Mouse (Mus musculus): Measurements from ENCODE around the gene Hvcn1.
"Not testable (repeated sequence)": the region's sequence is repeated elsewhere in the genome, so short reads cannot be mapped to it uniquely, and the experiment has no call there.

Gene Hvcn1

GRCm38 (mm10) chr5:122204180-122204579 lies 2.4 kb upstream of the Hvcn1 start:
- ATAC-seq (ENCODE audit: low TSS enrichment) = no peak

- ATAC-seq (ENCODE audit: low TSS enrichment) = no peak
These were observed 2.3 kb downstream of the Hvcn1 start for GRCm38 (mm10) chr5:122208909-122209308.

- ATAC-seq (ENCODE audit: low TSS enrichment) = no peak
These were observed 3.2 kb downstream of the Hvcn1 start for GRCm38 (mm10) chr5:122209591-122210368.

GRCm38 (mm10) chr5:122210890-122211289 lies 4.3 kb downstream of the Hvcn1 start:
- no peak for ATAC-seq (ENCODE audit: low TSS enrichment)

GRCm38 (mm10) chr5:122212125-122212524 lies 5.5 kb downstream of the Hvcn1 start:
- ATAC-seq (ENCODE audit: low TSS enrichment) = no peak

GRCm38 (mm10) chr5:122212820-122213219 lies 6.2 kb downstream of the Hvcn1 start:
- not testable (repeated sequence) for ATAC-seq (ENCODE audit: low TSS enrichment)

GRCm38 (mm10) chr5:122213861-122214260 lies 7.3 kb downstream of the Hvcn1 start:
- ATAC-seq (ENCODE audit: low TSS enrichment) = no peak

- ATAC-seq (ENCODE audit: low TSS enrichment) = no peak
These were observed 11.0 kb downstream of the Hvcn1 start for GRCm38 (mm10) chr5:122217636-122218035.

- no peak for ATAC-seq (ENCODE audit: low TSS enrichment)
These were observed 11.7 kb downstream of the Hvcn1 start for GRCm38 (mm10) chr5:122218109-122218905.

- ATAC-seq (ENCODE audit: low TSS enrichment) = no peak
These were observed 12.3 kb downstream of the Hvcn1 start for GRCm38 (mm10) chr5:122218928-122219327.

- ATAC-seq (ENCODE audit: low TSS enrichment) = no peak
These were observed 13.3 kb downstream of the Hvcn1 start for GRCm38 (mm10) chr5:122219655-122220629.

GRCm38 (mm10) chr5:122221085-122221484 lies 14.5 kb downstream of the Hvcn1 start:
- no peak for ATAC-seq (ENCODE audit: low TSS enrichment)

- ATAC-seq (ENCODE audit: low TSS enrichment) = no peak
These were observed 17.7 kb downstream of the Hvcn1 start for GRCm38 (mm10) chr5:122224291-122224690.

GRCm38 (mm10) chr5:122228271-122228765 lies 21.7 kb downstream of the Hvcn1 start:
- ATAC-seq (ENCODE audit: low TSS enrichment) = no peak

GRCm38 (mm10) chr5:122228772-122229171 lies 22.2 kb downstream of the Hvcn1 start:
- no peak for ATAC-seq (ENCODE audit: low TSS enrichment)

- no peak for ATAC-seq (ENCODE audit: low TSS enrichment)
These were observed 24.2 kb downstream of the Hvcn1 start for GRCm38 (mm10) chr5:122230816-122231215.

GRCm38 (mm10) chr5:122231431-122231830 lies 24.8 kb downstream of the Hvcn1 start:
- ATAC-seq (ENCODE audit: low TSS enrichment) = no peak

- ATAC-seq (ENCODE audit: low TSS enrichment) = no peak
These were observed 25.4 kb downstream of the Hvcn1 start for GRCm38 (mm10) chr5:122232004-122232403.

- ATAC-seq (ENCODE audit: low TSS enrichment) = no peak
These were observed 26.5 kb downstream of the Hvcn1 start for GRCm38 (mm10) chr5:122233077-122233581.

GRCm38 (mm10) chr5:122233695-122234094 lies 27.1 kb downstream of the Hvcn1 start:
- peak; percentile 36; the same call in 1 of the 2 replicates for ATAC-seq (ENCODE audit: low TSS enrichment)
